In genomic region chr9:62450862-62451261, GRCm38 (mm10) we compare ENCODE assay signal across 14 mouse cellular contexts.
DNase-seq lines count a peak whose midpoint lies in the region; ATAC-seq and TF ChIP-seq lines count a peak whose summit lies in the region.
"Had no signal": no experiment of that assay in that cellular context is flagged by ENCODE, and none has a peak within 500 bp of the region (broad histone marks: within the 10 kb centered on the region; RNA-seq: fewer than 3 reads in every experiment).

No protein-coding gene starts in this region.

- H3K36me3 ChIP-seq in heart, embryonic 11.5 days (ENCODE audit: control insufficient read depth, insufficient read depth, low read length), result no peaks in the 10 kb centered on the region
- no peaks in the 10 kb centered on the region for H3K36me3 ChIP-seq in kidney, adult 2 months (ENCODE audit: control insufficient read depth, insufficient read depth, low read length)
- no peaks in the 10 kb centered on the region for H3K36me3 ChIP-seq in intestine, postnatal 0 days (ENCODE audit: control insufficient read depth, insufficient read depth)
- H3K36me3 ChIP-seq in kidney, embryonic 16.5 days (ENCODE audit: insufficient read depth, low read length), result peaks cover 9% of the 10 kb centered on the region; the same call in 1 of the 2 replicates
- no peaks in the 10 kb centered on the region for H3K36me3 ChIP-seq in limb, embryonic 10.5 days
- peaks cover 17% of the 10 kb centered on the region; the same call in 1 of the 2 replicates for H3K36me3 ChIP-seq in hindbrain, embryonic 12.5 days
- H3K36me3 ChIP-seq: embryonic facial prominence, embryonic 15.5 days; lung, embryonic 15.5 days had no signal

- H3K9ac ChIP-seq in heart, embryonic 11.5 days (ENCODE audit: low read depth, low read length), result peak overlapping the region; percentile 69
- H3K9ac ChIP-seq in intestine, postnatal 0 days (ENCODE audit: low read depth, low read length), result no peak overlapping the region
- no peak overlapping the region for H3K9ac ChIP-seq in kidney, embryonic 16.5 days (replicated peaks; ENCODE audit: low read length)
- H3K9ac ChIP-seq in hindbrain, embryonic 12.5 days, result no peak overlapping the region
- H3K9ac ChIP-seq: embryonic facial prominence, embryonic 15.5 days; lung, embryonic 15.5 days; neural tube, embryonic 12.5 days had no signal

- H3K4me2 ChIP-seq in heart, embryonic 11.5 days, result no peak overlapping the region
- no peak overlapping the region for H3K4me2 ChIP-seq in intestine, postnatal 0 days (replicated peaks; ENCODE audit: low read depth)
- H3K4me2 ChIP-seq in kidney, embryonic 16.5 days (replicated peaks; ENCODE audit: low read depth, low read length), result no peak overlapping the region
- H3K4me2 ChIP-seq in hindbrain, embryonic 12.5 days (replicated peaks), result no peak overlapping the region
- H3K4me2 ChIP-seq: embryonic facial prominence, embryonic 15.5 days; lung, embryonic 15.5 days; neural tube, embryonic 12.5 days had no signal

- TF ChIP-seq POLR2A in kidney, adult 2 months (IDR thresholded peaks at IDR 0.05; ENCODE audit: low read depth, low read length), result no peak

- peaks cover 52% of the 10 kb centered on the region for H3K4me1 ChIP-seq in heart, embryonic 11.5 days (ENCODE audit: control insufficient read depth, insufficient read depth, low read length)
- H3K4me1 ChIP-seq in kidney, adult 2 months (ENCODE audit: control insufficient read depth, insufficient read depth, low read length), result peaks cover 36% of the 10 kb centered on the region
- 0 out of 2 replicates have a peak, but pooled peaks cover 3% of the 10 kb centered on the region for H3K4me1 ChIP-seq in intestine, postnatal 0 days (replicated peaks; ENCODE audit: control insufficient read depth, insufficient read depth, low read length)
- H3K4me1 ChIP-seq in kidney, embryonic 16.5 days (ENCODE audit: insufficient read depth, low read length), result peaks cover 34% of the 10 kb centered on the region
- H3K4me1 ChIP-seq in limb, embryonic 10.5 days, result peaks cover 8% of the 10 kb centered on the region; the same call in 1 of the 2 replicates
- H3K4me1 ChIP-seq in hindbrain, embryonic 12.5 days, result peaks cover 6% of the 10 kb centered on the region

- no peak overlapping the region for H3K4me3 ChIP-seq in heart, embryonic 11.5 days (ENCODE audit: low read depth, low read length)
- no peak overlapping the region for H3K4me3 ChIP-seq in kidney, adult 2 months (ENCODE audit: insufficient read depth, low read depth, low read length)
- no peak overlapping the region for H3K4me3 ChIP-seq in intestine, postnatal 0 days (ENCODE audit: low read depth, low read length)
- no peak overlapping the region for H3K4me3 ChIP-seq in kidney, embryonic 16.5 days (ENCODE audit: low read length)
- no peak overlapping the region for H3K4me3 ChIP-seq in limb, embryonic 10.5 days
- no peak overlapping the region for H3K4me3 ChIP-seq in hindbrain, embryonic 12.5 days
- H3K4me3 ChIP-seq: embryonic facial prominence, embryonic 15.5 days; lung, embryonic 15.5 days; neural tube, embryonic 12.5 days had no signal

- DNase-seq in heart, postnatal 4 days, result no peak
- peak; percentile 76 for DNase-seq in kidney, adult 2 months
- DNase-seq in kidney, adult 18-20 months, result no peak
- no peak for DNase-seq in limb, embryonic 10.5 days (ENCODE audit: low spot score)
- DNase-seq: adrenal gland, adult 8-10 months; thymus, adult 2 months had no signal

- H3K27ac ChIP-seq in heart, embryonic 11.5 days (ENCODE audit: low read depth, low read length), result peak overlapping the region; percentile 93
- peak overlapping the region; percentile 29; the same call in 1 of the 2 replicates for H3K27ac ChIP-seq in kidney, adult 2 months (ENCODE audit: insufficient read depth, low read depth, low read length)
- H3K27ac ChIP-seq in intestine, postnatal 0 days (ENCODE audit: low read depth, low read length), result no peak overlapping the region
- H3K27ac ChIP-seq in kidney, embryonic 16.5 days (ENCODE audit: low read length), result no peak overlapping the region
- H3K27ac ChIP-seq in limb, embryonic 10.5 days, result no peak overlapping the region
- no peak overlapping the region for H3K27ac ChIP-seq in hindbrain, embryonic 12.5 days
- H3K27ac ChIP-seq: embryonic facial prominence, embryonic 15.5 days; lung, embryonic 15.5 days; neural tube, embryonic 12.5 days had no signal

- H3K27me3 ChIP-seq in heart, embryonic 11.5 days (ENCODE audit: control insufficient read depth, insufficient read depth, low read length), result no peaks in the 10 kb centered on the region
- no peaks in the 10 kb centered on the region for H3K27me3 ChIP-seq in kidney, adult 2 months (replicated peaks; ENCODE audit: control insufficient read depth, insufficient read depth, low read length)
- H3K27me3 ChIP-seq in intestine, postnatal 0 days (replicated peaks; ENCODE audit: control insufficient read depth, insufficient read depth, low read length), result no peaks in the 10 kb centered on the region
- H3K27me3 ChIP-seq in kidney, embryonic 16.5 days (ENCODE audit: insufficient read depth, low read length), result no peaks in the 10 kb centered on the region
- no peaks in the 10 kb centered on the region for H3K27me3 ChIP-seq in limb, embryonic 10.5 days (ENCODE audit: low read depth, poor library complexity, severe bottlenecking)
- no peaks in the 10 kb centered on the region for H3K27me3 ChIP-seq in hindbrain, embryonic 12.5 days
- H3K27me3 ChIP-seq: embryonic facial prominence, embryonic 15.5 days; lung, embryonic 15.5 days; neural tube, embryonic 12.5 days had no signal

- TF ChIP-seq CTCF in kidney, adult 2 months (conservative IDR thresholded peaks at IDR 0.05; ENCODE audit: insufficient read depth, insufficient read length, low read depth, low read length), result no peak
- no peak for TF ChIP-seq CTCF in intestine, postnatal 0 days (IDR thresholded peaks at IDR 0.05; ENCODE audit: low read depth)

- H3K9me3 ChIP-seq in heart, embryonic 11.5 days (replicated peaks; ENCODE audit: control insufficient read depth, low read length), result no peaks in the 10 kb centered on the region
- H3K9me3 ChIP-seq in intestine, postnatal 0 days (ENCODE audit: control insufficient read depth), result no peaks in the 10 kb centered on the region
- H3K9me3 ChIP-seq in kidney, embryonic 16.5 days (ENCODE audit: low read length), result no peaks in the 10 kb centered on the region
- H3K9me3 ChIP-seq in limb, embryonic 10.5 days (replicated peaks), result no peaks in the 10 kb centered on the region
- no peaks in the 10 kb centered on the region for H3K9me3 ChIP-seq in hindbrain, embryonic 12.5 days (replicated peaks)
- H3K9me3 ChIP-seq: embryonic facial prominence, embryonic 15.5 days; lung, embryonic 15.5 days; neural tube, embryonic 12.5 days had no signal

- no peak for ATAC-seq in heart, embryonic 11.5 days (replicated peaks; ENCODE audit: insufficient number of reproducible peaks, low FRiP score, low TSS enrichment)
- ATAC-seq in intestine, postnatal 0 days, result peak; percentile 47; the same call in 1 of the 2 replicates
- 0 out of 2 replicates have a peak, but pooled peaks have one; percentile 39 for ATAC-seq in kidney, embryonic 16.5 days (ENCODE audit: low FRiP score, low TSS enrichment)
- ATAC-seq in hindbrain, embryonic 12.5 days (ENCODE audit: low FRiP score), result no peak
- ATAC-seq: hindbrain, embryonic 16.5 days had no signal

- 60% methylated on average over 7 of the region's 7 CpGs for WGBS in heart, embryonic 11.5 days (ENCODE audit: insufficient replicate concordance)
- whole genome bisulfite sequencing in kidney, adult 2 months, result 57% methylated on average over 7 of the region's 7 CpGs
- WGBS in intestine, postnatal 0 days, result 63% methylated on average over 7 of the region's 7 CpGs
- WGBS in kidney, embryonic 16.5 days, result 77% methylated on average over 7 of the region's 7 CpGs
- 88% methylated on average over 7 of the region's 7 CpGs for WGBS in limb, embryonic 10.5 days
- WGBS in hindbrain, embryonic 12.5 days, result 85% methylated on average over 7 of the region's 7 CpGs

Comparison
In these comparisons a context has a peak if more than half of its experiments do, and no peak if none do; other contexts are left out.
1. H3K27ac ChIP-seq: peak in heart, embryonic 11.5 days (single experiment) and kidney, adult 2 months (single experiment); none in intestine, postnatal 0 days (single experiment), kidney, embryonic 16.5 days (single experiment), limb, embryonic 10.5 days (single experiment) and hindbrain, embryonic 12.5 days (single experiment).
2. ATAC-seq: peak in intestine, postnatal 0 days (single experiment) and kidney, embryonic 16.5 days (single experiment); none in heart, embryonic 11.5 days (single experiment) and hindbrain, embryonic 12.5 days (single experiment).